Mouse (Mus musculus): Measurements from ENCODE around the gene Mtus2. TPM values are rescaled to one million over a fixed set of nuclear protein-coding genes. Genes with fewer than 3 reads are reported as not detected.

The Mtus2 gene
- polyA plus RNA-seq, 1 experiment from 2014 or later = 46.4 TPM

DNA sequence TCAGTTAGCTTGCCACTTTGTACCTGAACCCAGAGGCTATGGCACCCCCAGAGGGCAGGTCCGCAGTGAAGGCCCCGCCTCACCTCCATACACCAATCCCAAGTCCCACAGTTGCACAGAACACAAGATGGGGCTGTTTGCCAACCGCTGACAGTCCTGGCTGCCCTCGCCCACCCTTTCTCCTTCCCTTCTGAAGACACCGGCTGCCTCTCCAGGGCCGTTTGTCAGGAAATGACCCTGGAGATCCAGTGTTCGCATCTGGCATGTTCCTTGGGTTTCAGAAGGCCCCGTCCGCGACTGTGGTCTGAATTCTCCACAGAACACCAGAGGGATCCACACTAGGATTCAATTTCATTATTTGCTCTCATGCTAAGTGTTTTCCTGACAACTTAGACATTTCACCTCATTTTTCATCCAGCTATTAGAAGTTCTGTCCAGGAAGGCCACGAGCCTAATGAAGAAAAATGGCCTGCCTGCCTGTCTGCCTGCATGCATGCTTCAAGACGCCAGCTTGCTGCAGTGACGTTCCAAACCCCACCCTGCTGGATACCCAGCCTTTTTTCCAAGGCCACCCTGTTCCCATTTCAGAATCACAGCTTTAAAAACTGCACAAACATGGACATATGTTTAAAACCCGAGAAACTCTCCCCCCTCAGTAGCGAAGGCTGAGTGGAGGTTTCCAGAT lies 392.3 kb downstream of the Mtus2 start:
- Histone ChIP-seq H3K36me3 (replicated peaks) (no peaks in the 10 kb centered on the region), H3K4me2 (no peak overlapping the region), H3K9ac (no peak overlapping the region), H3K4me3 (no peak overlapping the region), H3K27ac (0 out of 2 replicates have a peak overlapping the region, but pooled peaks have one; percentile 6), H3K27me3 (replicated peaks) (no peaks in the 10 kb centered on the region), H3K9me3 (no peaks in the 10 kb centered on the region), H3K4me1 (peaks cover 3% of the 10 kb centered on the region; the same call in 1 of the 2 replicates)
- no peak for ATAC-seq (replicated peaks)
- 83% methylated on average over 15 of the region's 15 CpGs for WGBS

- 85% methylated on average over 16 of the region's 16 CpGs for WGBS
- no peak overlapping the region for H3K4me3 ChIP-seq
- H3K4me2 ChIP-seq = no peak overlapping the region
- H3K27ac ChIP-seq = no peak overlapping the region
- peaks cover 3% of the 10 kb centered on the region; the same call in 1 of the 2 replicates for H3K4me1 ChIP-seq
- H3K27me3 ChIP-seq (replicated peaks) = no peaks in the 10 kb centered on the region
- no peak for ATAC-seq (replicated peaks)
- no peak overlapping the region for H3K9ac ChIP-seq
- no peaks in the 10 kb centered on the region for H3K9me3 ChIP-seq
- H3K36me3 ChIP-seq (replicated peaks) = no peaks in the 10 kb centered on the region
Measured at GRCm38 (mm10) chr5:148353429-148353828, 396.3 kb downstream of the Mtus2 start.

DNA sequence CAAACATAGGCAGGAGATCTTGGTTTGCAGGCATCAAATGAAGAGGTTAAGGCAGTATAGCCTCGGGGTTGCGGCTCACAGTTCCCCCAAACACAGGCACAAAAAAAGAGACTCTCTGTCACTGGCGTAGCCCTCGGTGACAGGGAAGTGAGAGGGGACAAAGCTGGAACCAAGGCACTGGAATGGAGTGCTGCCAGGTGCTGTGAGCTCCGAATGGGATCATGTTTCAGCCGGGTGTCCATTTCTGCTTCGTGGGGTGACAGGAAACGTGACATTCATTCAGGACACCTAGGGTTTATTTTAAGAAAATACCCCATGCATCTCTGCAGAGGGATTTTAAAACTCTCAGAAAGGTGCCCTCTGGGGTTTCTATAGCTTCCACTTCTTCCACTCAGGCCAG lies 397.4 kb downstream of the Mtus2 start:
- H3K4me1 ChIP-seq = peaks cover 3% of the 10 kb centered on the region; the same call in 1 of the 2 replicates
- 65% methylated on average over 8 of the region's 8 CpGs for WGBS

GRCm38 (mm10) chr5:148355822-148356221 lies 398.7 kb downstream of the Mtus2 start:
- no peak overlapping the region for H3K4me3 ChIP-seq
- no peak overlapping the region for H3K27ac ChIP-seq
- H3K9me3 ChIP-seq = no peaks in the 10 kb centered on the region
- H3K9ac ChIP-seq = no peak overlapping the region
- H3K4me2 ChIP-seq = no peak overlapping the region
- ATAC-seq (replicated peaks) = no peak
- no peaks in the 10 kb centered on the region for H3K36me3 ChIP-seq (replicated peaks)
- H3K27me3 ChIP-seq (replicated peaks) = no peaks in the 10 kb centered on the region
- H3K4me1 ChIP-seq = no peaks in the 10 kb centered on the region
- WGBS = 87% methylated on average over 3 of the region's 3 CpGs

More for the DNA sequence above, 397.4 kb downstream of the Mtus2 start:
- H3K27me3 ChIP-seq (replicated peaks) = no peaks in the 10 kb centered on the region
- H3K9me3 ChIP-seq = no peaks in the 10 kb centered on the region
- H3K36me3 ChIP-seq (replicated peaks) = no peaks in the 10 kb centered on the region
- ATAC-seq (replicated peaks) = no peak
- H3K4me2 ChIP-seq = no peak overlapping the region
- H3K27ac ChIP-seq = no peak overlapping the region
- no peak overlapping the region for H3K9ac ChIP-seq
- H3K4me3 ChIP-seq = no peak overlapping the region

DNA sequence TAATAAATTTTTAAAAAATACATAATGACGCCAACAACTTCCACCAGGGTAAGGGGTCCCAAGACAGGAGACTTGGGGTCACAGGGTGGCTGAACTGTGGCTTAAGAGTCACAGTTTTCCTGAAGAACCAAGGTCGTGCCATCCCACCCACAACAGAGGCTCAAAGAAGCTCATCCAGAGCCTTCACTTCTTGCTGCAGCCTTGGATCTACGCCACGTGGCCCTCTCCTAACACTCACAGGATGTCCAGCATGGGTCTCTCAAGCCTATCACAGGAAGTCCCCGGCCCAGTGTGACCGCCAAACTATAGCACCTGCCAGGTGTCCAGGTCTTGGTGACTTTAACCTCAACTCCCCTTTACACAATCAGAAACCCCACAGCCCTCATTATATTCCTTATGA lies 400.0 kb downstream of the Mtus2 start:
- no peak overlapping the region for H3K4me3 ChIP-seq
- no peak overlapping the region for H3K27ac ChIP-seq
- H3K27me3 ChIP-seq (replicated peaks) = no peaks in the 10 kb centered on the region
- H3K9me3 ChIP-seq = no peaks in the 10 kb centered on the region
- no peak overlapping the region for H3K4me2 ChIP-seq
- 98% methylated on average over 6 of the region's 6 CpGs for WGBS
- no peaks in the 10 kb centered on the region for H3K36me3 ChIP-seq (replicated peaks)
- ATAC-seq (replicated peaks) = no peak
- no peak overlapping the region for H3K9ac ChIP-seq
- no peaks in the 10 kb centered on the region for H3K4me1 ChIP-seq

DNA sequence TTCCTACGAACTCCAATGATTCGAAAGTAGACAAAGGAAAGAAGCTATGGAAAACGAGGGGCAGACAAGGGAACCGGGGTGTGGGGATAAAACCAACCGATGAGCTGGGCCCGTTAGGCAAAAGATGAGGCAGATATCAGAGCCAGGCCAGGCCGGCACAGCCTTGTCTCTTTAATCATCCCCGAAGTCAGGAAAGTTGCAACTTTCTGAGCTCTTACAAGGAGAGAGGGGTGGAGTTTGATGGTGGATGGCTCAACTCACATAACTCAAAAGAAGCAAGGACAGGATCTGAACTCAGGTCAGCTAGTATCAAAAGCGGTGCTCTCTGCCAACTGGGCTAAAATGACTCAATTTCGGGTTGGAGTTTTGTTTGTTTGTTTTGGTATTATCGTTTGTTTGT lies 402.0 kb downstream of the Mtus2 start:
- H3K27me3 ChIP-seq (replicated peaks) = no peaks in the 10 kb centered on the region
- no peaks in the 10 kb centered on the region for H3K36me3 ChIP-seq (replicated peaks)
- no peak for ATAC-seq (replicated peaks)
- H3K27ac ChIP-seq = no peak overlapping the region
- H3K4me3 ChIP-seq = no peak overlapping the region
- no peak overlapping the region for H3K9ac ChIP-seq
- WGBS = 93% methylated on average over 11 of the region's 11 CpGs
- H3K9me3 ChIP-seq = no peaks in the 10 kb centered on the region
- no peak overlapping the region for H3K4me2 ChIP-seq
- H3K4me1 ChIP-seq = no peaks in the 10 kb centered on the region

DNA sequence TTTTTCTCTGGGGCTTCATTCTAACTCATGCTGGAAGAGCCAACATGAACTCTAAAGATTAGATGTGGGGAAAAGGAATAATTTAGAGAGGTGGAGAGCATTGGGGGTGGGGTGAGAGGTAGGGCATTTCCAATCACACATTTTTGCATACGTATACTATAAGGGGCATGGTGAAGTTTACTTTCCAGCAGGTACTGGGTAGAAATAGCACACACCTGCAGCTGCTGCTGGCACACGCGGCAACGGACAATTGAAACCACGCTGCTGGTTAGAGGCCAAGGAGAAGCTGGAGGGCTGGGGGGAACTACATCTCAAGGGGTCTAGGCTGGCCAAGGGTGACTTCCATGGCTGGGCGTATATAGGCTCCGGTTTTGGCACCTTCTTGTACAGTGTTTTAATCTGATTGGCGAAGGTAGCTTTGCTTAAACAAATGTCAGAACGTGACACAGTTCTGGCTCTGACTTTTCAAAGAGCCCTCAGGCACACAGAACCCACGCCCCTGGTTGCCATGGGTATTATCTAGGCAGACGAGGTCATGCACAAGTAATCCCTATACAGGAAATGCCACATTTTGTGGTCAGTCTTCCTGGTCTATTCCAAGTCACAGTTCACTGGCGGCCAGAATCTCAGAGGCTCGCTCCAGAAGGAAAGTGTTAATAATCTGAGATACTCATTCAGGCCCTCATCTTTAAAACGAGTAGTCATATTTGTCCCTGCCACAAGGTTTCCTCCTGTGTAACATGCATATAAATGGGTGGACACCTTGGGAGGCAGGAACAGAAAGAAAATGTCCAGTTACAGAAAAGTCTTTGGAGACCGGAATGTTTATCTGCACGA lies 404.0 kb downstream of the Mtus2 start:
- no peaks in the 10 kb centered on the region for H3K4me1 ChIP-seq
- WGBS = 69% methylated on average over 16 of the region's 16 CpGs
- no peak overlapping the region for H3K4me3 ChIP-seq
- H3K9ac ChIP-seq = no peak overlapping the region
- H3K27ac ChIP-seq = no peak overlapping the region
- H3K36me3 ChIP-seq (replicated peaks) = no peaks in the 10 kb centered on the region
- H3K4me2 ChIP-seq = no peak overlapping the region
- no peak for ATAC-seq (replicated peaks)
- no peaks in the 10 kb centered on the region for H3K9me3 ChIP-seq
- no peaks in the 10 kb centered on the region for H3K27me3 ChIP-seq (replicated peaks)

GRCm38 (mm10) chr5:148361759-148362010 lies 404.6 kb downstream of the Mtus2 start:
- Histone ChIP-seq H3K4me3 (no peak overlapping the region), H3K27me3 (replicated peaks) (no peaks in the 10 kb centered on the region), H3K36me3 (replicated peaks) (no peaks in the 10 kb centered on the region), H3K4me1 (no peaks in the 10 kb centered on the region), H3K9ac (no peak overlapping the region), H3K27ac (no peak overlapping the region), H3K4me2 (no peak overlapping the region), H3K9me3 (no peaks in the 10 kb centered on the region)
- ATAC-seq (replicated peaks) = no peak
- 59% methylated on average over 3 of the region's 3 CpGs for WGBS

GRCm38 (mm10) chr5:148362296-148362695 lies 405.2 kb downstream of the Mtus2 start:
- no peak overlapping the region for H3K9ac ChIP-seq
- no peaks in the 10 kb centered on the region for H3K4me1 ChIP-seq
- ATAC-seq (replicated peaks) = no peak
- no peaks in the 10 kb centered on the region for H3K27me3 ChIP-seq (replicated peaks)
- H3K36me3 ChIP-seq (replicated peaks) = no peaks in the 10 kb centered on the region
- H3K27ac ChIP-seq = no peak overlapping the region
- 97% methylated on average over 7 of the region's 7 CpGs for WGBS
- H3K4me3 ChIP-seq = no peak overlapping the region
- no peaks in the 10 kb centered on the region for H3K9me3 ChIP-seq
- H3K4me2 ChIP-seq = no peak overlapping the region

GRCm38 (mm10) chr5:148363441-148364113 lies 406.5 kb downstream of the Mtus2 start:
- H3K36me3 ChIP-seq (replicated peaks) = no peaks in the 10 kb centered on the region
- no peak overlapping the region for H3K4me3 ChIP-seq
- H3K27ac ChIP-seq = no peak overlapping the region
- 86% methylated on average over 22 of the region's 22 CpGs for WGBS
- no peak overlapping the region for H3K9ac ChIP-seq
- no peak overlapping the region for H3K4me2 ChIP-seq
- H3K27me3 ChIP-seq (replicated peaks) = no peaks in the 10 kb centered on the region
- H3K9me3 ChIP-seq = no peaks in the 10 kb centered on the region
- ATAC-seq (replicated peaks) = no peak
- H3K4me1 ChIP-seq = no peaks in the 10 kb centered on the region

Measured in midbrain, embryonic 15.5 days (tissue).